8 mouse cellular contexts compared by ENCODE assay signal in the genomic region with DNA sequence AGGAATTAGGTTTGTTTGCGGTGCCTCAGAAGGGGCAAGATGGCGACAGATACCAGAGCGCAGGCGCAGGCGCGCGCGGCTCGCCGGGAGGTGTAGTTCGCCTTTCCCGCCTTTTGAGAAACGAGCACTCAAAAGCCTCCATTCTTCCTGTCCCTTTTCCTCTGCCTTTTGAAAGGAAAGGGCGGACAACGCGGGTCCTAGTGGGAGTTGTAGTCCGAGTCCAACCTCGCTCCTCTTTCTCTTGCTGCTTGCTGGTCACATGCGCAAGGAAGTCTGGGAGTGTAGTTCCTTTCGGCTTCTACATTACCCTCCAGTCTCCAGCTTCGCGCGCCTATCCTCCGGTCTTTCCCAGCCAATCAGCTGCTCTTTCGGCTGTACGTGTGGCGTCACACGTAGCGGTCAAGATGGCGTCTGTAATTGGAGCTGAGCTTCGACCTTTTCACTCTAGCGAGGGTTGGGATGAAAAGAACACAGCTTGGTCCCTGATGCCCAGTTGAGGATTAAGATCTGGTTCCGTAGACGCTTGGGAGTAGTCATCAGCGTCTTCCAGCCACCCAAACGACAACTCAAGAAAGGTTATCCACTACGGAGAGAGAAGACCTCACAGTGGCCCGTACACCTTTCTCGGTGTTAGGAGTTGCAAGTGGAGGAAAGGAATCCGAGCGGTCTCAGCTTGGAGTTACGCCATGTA. TPM values are rescaled to one million over a fixed set of nuclear protein-coding genes. Genes with fewer than 3 reads are reported as not detected.
A peak's percentile ranks its signal among the peaks of the same experiment; 100 is the strongest.
DNase-seq lines count a peak whose midpoint lies in the region; ATAC-seq lines count a peak whose summit lies in the region.

A gene (minus strand): TSS at position 253 of the 691 bp plus-strand sequence.

- peak; percentile 94 to 95 for ATAC-seq in hematopoietic stem cell, adult 5-6 weeks (replicated peaks in 1 of 2; ENCODE audit: insufficient read depth in 1 of 2, low FRiP score in 2 of 2, low TSS enrichment in 1 of 2, low read depth in 1 of 2, poor library complexity in 2 of 2, severe bottlenecking in 2 of 2)
- peak; percentile 96 for ATAC-seq in lung, embryonic 16.5 days (ENCODE audit: low read depth)

- no peaks in the 10 kb centered on the region for H3K9me3 ChIP-seq in lung, embryonic 16.5 days (ENCODE audit: control insufficient read depth, low read length)

- no peaks in the 10 kb centered on the region for H3K27me3 ChIP-seq in lung, embryonic 16.5 days (ENCODE audit: control insufficient read depth, insufficient read depth, low read depth, low read length)

- peaks cover 4% of the 10 kb centered on the region; the same call in 1 of the 2 replicates for H3K36me3 ChIP-seq in lung, embryonic 16.5 days (ENCODE audit: control insufficient read depth, insufficient read depth, low read length)

- H3K4me3 ChIP-seq in lung, embryonic 16.5 days (ENCODE audit: low read length): peak within 1 kb of the TSS; percentile 92

- peaks cover 18% of the 10 kb centered on the region for H3K4me1 ChIP-seq in lung, embryonic 16.5 days (replicated peaks; ENCODE audit: control insufficient read depth, insufficient read depth, low read length)

- DNase-seq in MEL-GATA-1-ER (ENCODE audit: extremely low read depth, low read depth): peak; percentile 97
- peak; percentile 92 for DNase-seq in cerebellum, adult 8-10 months
- peak; percentile 99 for DNase-seq in forelimb bud, embryonic 11.5 days (ENCODE audit: low read depth, low spot score)
- peak; percentile 88 for DNase-seq in layer of hippocampus, adult 9-10 months (ENCODE audit: low spot score)
- DNase-seq in ovary, postnatal 10 days (ENCODE audit: low spot score): peak; percentile 79
- peak; percentile 84 to 88 for DNase-seq in thymus, postnatal 10 days (ENCODE audit: low spot score in 2 of 2)

- WGBS in lung, embryonic 16.5 days: under 1% methylated on average over 42 of the region's 42 CpGs

- peak within 1 kb of the TSS; percentile 97 for H3K27ac ChIP-seq in lung, embryonic 16.5 days (ENCODE audit: low read length)

- peak within 1 kb of the TSS; percentile 85 for H3K4me2 ChIP-seq in lung, embryonic 16.5 days (ENCODE audit: low read depth, low read length)

- peak within 1 kb of the TSS; percentile 87 for H3K9ac ChIP-seq in lung, embryonic 16.5 days (ENCODE audit: low read length)

RNA-seq across cellular contexts. Expression of the gene that starts here (rescaled TPM):
- total RNA-seq in hematopoietic stem cell, adult 5-6 weeks (2017): 51.5 and 60.7 TPM in 2 replicates
- 27.6 and 30.4 TPM in 2 replicates for polyA plus RNA-seq in lung, embryonic 16.5 days (2015; fragmentation: Nextera tagmentation; extraction: Ambion mirVana)

Comparison
In these comparisons a context has a peak if more than half of its experiments do, and no peak if none do; other contexts are left out.
1. Peak in every context shown above with its lines: DNase-seq, ATAC-seq, H3K4me3 ChIP-seq and H3K27ac ChIP-seq.